Mouse (Mus musculus): ENCODE measurements around the gene Plekhf1. TPM values are rescaled to one million over a fixed set of nuclear protein-coding genes. Genes with fewer than 3 reads are reported as not detected.

Plekhf1 gene
- polyA plus RNA-seq, 1 experiment: 2.0 TPM

Other genes starting within 250 kb of the Plekhf1 start
- 3.5 and 6.0 TPM in 2 replicates for gene Uri1, start 204.5 kb downstream of the Plekhf1 start, polyA plus RNA-seq (2012; rRNA removed)
- gene Ccne1, start 120.5 kb downstream of the Plekhf1 start, polyA plus RNA-seq (2012; rRNA removed): 8.2 and 9.2 TPM in 2 replicates
- gene 1600014C10Rik, start 44.8 kb downstream of the Plekhf1 start, polyA plus RNA-seq (2012; rRNA removed): 13.6 and 21.9 TPM in 2 replicates
- 7.8 and 9.5 TPM in 2 replicates for gene Pop4, start 43.4 kb upstream of the Plekhf1 start, polyA plus RNA-seq (2012; rRNA removed)